Comparison of ENCODE assay signal across 8 mouse cellular contexts in the genomic region with DNA sequence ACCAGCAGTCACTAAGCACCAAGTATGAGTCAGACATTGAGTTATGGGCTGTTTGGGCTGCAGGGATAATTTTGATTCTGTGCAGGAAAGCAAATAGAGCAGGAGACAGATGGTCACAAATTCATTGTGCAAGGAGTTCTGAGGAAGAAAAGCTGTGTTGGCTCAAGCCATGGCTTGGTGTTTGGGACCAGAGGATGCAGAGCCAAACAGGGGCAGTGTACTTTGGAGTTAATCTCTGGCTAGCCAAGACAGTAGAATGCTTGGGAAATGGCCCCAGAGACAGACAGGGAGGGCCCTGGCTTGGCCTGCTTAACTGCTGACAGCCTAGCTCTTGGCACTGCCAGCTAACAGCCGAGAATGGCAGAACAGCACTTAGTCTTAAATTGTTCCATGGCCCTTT.
A peak's percentile ranks its signal among the peaks of the same experiment; 100 is the strongest.
DNase-seq lines count a peak whose midpoint lies in the region.

No protein-coding gene starts in this region.

- peak; percentile 8 for DNase-seq in gastrocnemius, postnatal 10 days
- no peak for DNase-seq in gastrocnemius, adult 8-10 months (ENCODE audit: low spot score in 2 of 2)
- DNase-seq in cerebellum, adult 9-10 months = peak; percentile 83
- peak; percentile 33 for DNase-seq in layer of hippocampus, adult 11-12 months (ENCODE audit: low spot score)
- DNase-seq in lung, postnatal 14 days = peak; percentile 20
- DNase-seq in embryo, embryonic 10 days (ENCODE audit: low spot score) = no peak
- DNase-seq in kidney, adult 8-10 months = no peak
- no peak for DNase-seq in natural killer cell, adult 2 months (ENCODE audit: low spot score in 2 of 2)

Comparison
In these comparisons a context has a peak if more than half of its experiments do, and no peak if none do; other contexts are left out.
1. DNase-seq: peak in gastrocnemius, postnatal 10 days (single experiment), cerebellum, adult 9-10 months (single experiment), layer of hippocampus, adult 11-12 months (single experiment) and lung, postnatal 14 days (single experiment); none in gastrocnemius, adult 8-10 months (0 of 2), embryo, embryonic 10 days (single experiment), kidney, adult 8-10 months (0 of 2) and natural killer cell, adult 2 months (0 of 2).